Mouse (Mus musculus) CH12.LX (cell line): ENCODE data around the gene P4ha2. TPM values are rescaled to one million over a fixed set of nuclear protein-coding genes. Genes with fewer than 3 reads are reported as not detected.

Experiments used
- DNase-seq: peaks from one replicate; pipeline ENCODE4 v3.0.0-alpha.2; 2013; ENCODE audit errors: extremely low read depth
- H3K27ac ChIP-seq: 2 replicates; pipeline ENCODE4 v1.5.1; 2012; ENCODE audit warnings: low read depth, mild to moderate bottlenecking, control low read depth, moderate library complexity; ENCODE audit not compliant: insufficient read depth
- H3K27me3 ChIP-seq: replicated peaks from 2 replicates; pipeline ENCODE3; 2012; ENCODE audit warnings: inconsistent platforms
- H3K36me3 ChIP-seq, 2 experiments: replicated peaks in 1 of 2; 2 replicates each; pipeline versions ENCODE3 to v1.6.1; 2012; ENCODE audit warnings: inconsistent platforms in 1 of 2, low read length in 1 of 2, mild to moderate bottlenecking in 1 of 2, mixed read lengths in 1 of 2, moderate library complexity in 1 of 2; ENCODE audit not compliant: control insufficient read depth in 1 of 2, insufficient read depth in 1 of 2
- H3K4me1 ChIP-seq, 2 experiments: 2 replicates each; pipeline ENCODE4 v1.6.1; 2012; ENCODE audit warnings: inconsistent platforms in 1 of 2, moderate library complexity in 1 of 2; ENCODE audit not compliant: insufficient read depth in 2 of 2, control insufficient read depth in 1 of 2
- H3K4me2 ChIP-seq: 2 replicates; pipeline ENCODE4 v1.6.1; 2012; ENCODE audit warnings: low read depth, mild to moderate bottlenecking, control low read depth; ENCODE audit not compliant: poor library complexity, insufficient read depth, severe bottlenecking
- H3K4me3 ChIP-seq, 3 experiments: fragments of 150-350 bp in 1 of 3; sonication (generic) in 1 of 3; replicated peaks in 1 of 3; 2 replicates each; pipeline versions ENCODE3 to v1.5.1; 2011 to 2012; ENCODE audit warnings: low read depth in 2 of 3, low read length in 2 of 3, mild to moderate bottlenecking in 2 of 3, moderate library complexity in 2 of 3, control low read depth in 1 of 3, improper control_type of control experiment in 1 of 3, inconsistent platforms in 1 of 3, mixed read lengths in 1 of 3; ENCODE audit not compliant: poor library complexity in 1 of 3
- H3K79me2 ChIP-seq: replicated peaks from 2 replicates; pipeline ENCODE4 v1.6.1; 2012; ENCODE audit warnings: mild to moderate bottlenecking, moderate library complexity; ENCODE audit not compliant: control insufficient read depth, poor library complexity, insufficient read depth, severe bottlenecking; ENCODE audit errors: extremely low read depth
- H3K9ac ChIP-seq: 2 replicates; pipeline ENCODE4 v1.6.1; 2012; ENCODE audit warnings: low read depth, mild to moderate bottlenecking, control low read depth, moderate library complexity; ENCODE audit not compliant: insufficient read depth
- H3K9me3 ChIP-seq: replicated peaks from 2 replicates; pipeline ENCODE3; 2012; ENCODE audit warnings: low read length, inconsistent platforms, mixed read lengths
- CHD1 ChIP-seq: IDR thresholded peaks from 2 replicates; pipeline ENCODE4 v1.6.1; 2012; ENCODE audit warnings: low read depth, low read length, improper control_type of control experiment, inconsistent platforms
- CTCF ChIP-seq, 2 experiments: IDR thresholded peaks in 1 of 2; conservative IDR thresholded peaks in 1 of 2; 2 replicates each; pipeline ENCODE4 v1.5.1; 2011 to 2012; ENCODE audit warnings: low read depth in 2 of 2, low read length in 2 of 2, improper control_type of control experiment in 1 of 2, inconsistent platforms in 1 of 2, mild to moderate bottlenecking in 1 of 2, moderate library complexity in 1 of 2
- E2F4 ChIP-seq: IDR thresholded peaks from 2 replicates; pipeline ENCODE4 v1.6.1; 2011; ENCODE audit warnings: low read depth, low read length, improper control_type of control experiment; ENCODE audit not compliant: insufficient replicate concordance
- ELF1 ChIP-seq: IDR thresholded peaks from 2 replicates; pipeline ENCODE4 v1.6.1; 2014; ENCODE audit warnings: low read depth, mild to moderate bottlenecking, inconsistent platforms, low read length, improper control_type of control experiment
- ETS1 ChIP-seq: conservative IDR thresholded peaks from 2 replicates; pipeline ENCODE4 v1.6.1; 2012; ENCODE audit warnings: low read depth, mild to moderate bottlenecking, inconsistent platforms, low read length, improper control_type of control experiment, moderate library complexity
- HCFC1 ChIP-seq: IDR thresholded peaks from 2 replicates; pipeline ENCODE4 v1.6.1; 2012; ENCODE audit warnings: low read depth, mild to moderate bottlenecking, inconsistent platforms, low read length, improper control_type of control experiment
- IRF4 ChIP-seq: IDR thresholded peaks from 2 replicates; pipeline ENCODE4 v1.6.1; 2014; ENCODE audit warnings: low read depth, mild to moderate bottlenecking, inconsistent platforms, low read length, improper control_type of control experiment
- JUN ChIP-seq: IDR thresholded peaks from 2 replicates; pipeline ENCODE4 v1.6.1; 2011; ENCODE audit warnings: low read depth, mild to moderate bottlenecking, low read length, improper control_type of control experiment, moderate library complexity; ENCODE audit not compliant: insufficient read depth
- MAZ ChIP-seq: IDR thresholded peaks from 2 replicates; pipeline ENCODE4 v1.6.1; 2012; ENCODE audit warnings: low read depth, mild to moderate bottlenecking, inconsistent platforms, low read length, improper control_type of control experiment, moderate library complexity
- MEF2A ChIP-seq: IDR thresholded peaks from 2 replicates; pipeline ENCODE4 v1.6.1; 2014; ENCODE audit warnings: low read depth, mild to moderate bottlenecking, inconsistent platforms, low read length, improper control_type of control experiment, borderline replicate concordance
- MXI1 ChIP-seq: IDR thresholded peaks from 2 replicates; pipeline ENCODE4 v1.6.1; 2011; ENCODE audit warnings: mild to moderate bottlenecking, low read depth, low read length, improper control_type of control experiment
- NELFE ChIP-seq: IDR thresholded peaks from 2 replicates; pipeline ENCODE4 v1.6.1; 2011; ENCODE audit warnings: low read depth, low read length, improper control_type of control experiment
- NRF1 ChIP-seq: IDR thresholded peaks from 2 replicates; pipeline ENCODE4 v1.6.1; 2014; ENCODE audit warnings: low read depth, mild to moderate bottlenecking, inconsistent platforms, low read length, improper control_type of control experiment, moderate library complexity
- PAX5 ChIP-seq: IDR thresholded peaks from 2 replicates; pipeline ENCODE4 v1.6.1; 2012; ENCODE audit warnings: low read length, inconsistent platforms, mixed read lengths
- RAD21 ChIP-seq: IDR thresholded peaks from 2 replicates; pipeline ENCODE4 v1.6.1; 2011; ENCODE audit warnings: low read depth, mild to moderate bottlenecking, low read length, improper control_type of control experiment, moderate library complexity
- SMC3 ChIP-seq: IDR thresholded peaks from 2 replicates; pipeline ENCODE4 v1.6.1; 2011; ENCODE audit warnings: low read depth, low read length, improper control_type of control experiment
- USF1 ChIP-seq: IDR thresholded peaks from 2 replicates; pipeline ENCODE4 v1.6.1; 2014; ENCODE audit warnings: low read depth, mild to moderate bottlenecking, inconsistent platforms, low read length, improper control_type of control experiment
- USF2 ChIP-seq: conservative IDR thresholded peaks from 2 replicates; pipeline ENCODE4 v1.6.1; 2011; ENCODE audit warnings: low read depth, low read length, improper control_type of control experiment
- ZC3H11A ChIP-seq: IDR thresholded peaks from 2 replicates; pipeline ENCODE4 v1.6.1; 2012; ENCODE audit warnings: low read depth, mild to moderate bottlenecking, inconsistent platforms, low read length, improper control_type of control experiment
- ZNF384 ChIP-seq: IDR thresholded peaks from 2 replicates; pipeline ENCODE4 v1.6.1; 2012; ENCODE audit warnings: low read depth, low read length, improper control_type of control experiment, inconsistent platforms
- dilution Hi-C: fragments of 300-500 bp; cut with MboI; formaldehyde crosslinking; loops from 2 replicates; pipeline ENCODE4 v1.14.3; 2020; ENCODE audit warnings: low sequenced_read_pairs; ENCODE audit not compliant: extremely low pct_unique_long_range_greater_than_20kb, extremely low pct_ligation_motif_present
- in situ Hi-C: fragments of 300-500 bp; cut with MboI; formaldehyde crosslinking; loops from 3 replicates; pipeline ENCODE4 v1.14.3; 2019; ENCODE audit warnings: low sequenced_read_pairs, low pct_ligation_motif_present, low pct_unique_long_range_greater_than_20kb, mixed read lengths
- polyA plus RNA-seq: library from polyadenylated mRNA; unstranded; fragments of >175 nt; gene quantifications from 2 replicates; pipeline ENCODE4 v1.2.1, GENCODE M21; 2012; ENCODE audit warnings: low read depth; ENCODE audit not compliant: insufficient read length
- total RNA-seq, 2 experiments: library from RNA; depleted of rRNA; stranded (reverse); fragments of 300-350 nt in 1 of 2; fragments of >200 nt in 1 of 2; gene quantifications; 2 replicates each; pipeline ENCODE4 v1.2.3; 2012 to 2014

P4ha2 gene
- total and polyA plus RNA-seq, 3 experiments: 3.6 to 10.0 (median 7.9) TPM

- peaks cover 13 to 27% of the 10 kb centered on the region in 2 experiments for H3K4me1 ChIP-seq
- H3K4me3 ChIP-seq: peak overlapping the region in 1 of 3 experiments; percentile 5
- no peaks in the 10 kb centered on the region for H3K36me3 ChIP-seq
- H3K9ac ChIP-seq: no peak overlapping the region; the same call in 1 of the 2 replicates
- no peak for TF ChIP-seq JUN
- TF ChIP-seq CTCF (conservative IDR thresholded peaks at IDR 0.05 in 1 of 2, IDR thresholded peaks at IDR 0.05 in 1 of 2; ENCODE audit: low read depth in 2 of 2, low read length in 2 of 2): peak; percentile 36 to 99; a peak in 3 of 4 replicates
- peak; percentile 26; the same call in 1 of the 2 replicates for TF ChIP-seq MXI1
- TF ChIP-seq USF1: no peak
- peak; percentile 26; the same call in 1 of the 2 replicates for TF ChIP-seq MAZ
- peak; percentile 98 for TF ChIP-seq RAD21
- TF ChIP-seq IRF4: peak; percentile 20; the same call in 1 of the 2 replicates
- TF ChIP-seq ELF1: 0 out of 2 replicates have a peak, but pooled peaks have one; percentile 31
- TF ChIP-seq ZC3H11A: peak; percentile 97
- TF ChIP-seq MEF2A: 0 out of 2 replicates have a peak, but pooled peaks have one; percentile 54
- TF ChIP-seq PAX5: no peak
- peak; percentile 54; the same call in 1 of the 2 replicates for TF ChIP-seq NELFE
- peak; percentile 99 for TF ChIP-seq SMC3
- TF ChIP-seq, all 38 proteins: peak for 10
- Histone ChIP-seq H3K9me3 (no peaks in the 10 kb centered on the region), H3K79me2 (no peaks in the 10 kb centered on the region), H3K27ac (no peak overlapping the region), H3K4me2 (peak overlapping the region; percentile 49), H3K27me3 (no peaks in the 10 kb centered on the region)
- peak; percentile 66 for DNase-seq
- dilution Hi-C loops (no loop called here), in situ Hi-C loops (no loop called here)
Measured at GRCm38 (mm10) chr11:54122416-54123264, 22.7 kb downstream of the P4ha2 start.

- no peaks in the 10 kb centered on the region for H3K79me2 ChIP-seq
- H3K9me3 ChIP-seq: no peaks in the 10 kb centered on the region
- TF ChIP-seq USF2: no peak
- no peak for TF ChIP-seq CHD1
- TF ChIP-seq E2F4: no peak
- TF ChIP-seq CTCF (conservative IDR thresholded peaks at IDR 0.05 in 1 of 2, IDR thresholded peaks at IDR 0.05 in 1 of 2; ENCODE audit: low read depth in 2 of 2, low read length in 2 of 2): no peak
- no peak for TF ChIP-seq IRF4
- TF ChIP-seq SMC3: no peak
- no peak for TF ChIP-seq NRF1
- no peak for TF ChIP-seq ZNF384
- no peak for TF ChIP-seq HCFC1
- TF ChIP-seq ETS1: no peak
- H3K4me2 ChIP-seq: no peak overlapping the region
- H3K27ac ChIP-seq: no peak overlapping the region
- no peaks in the 10 kb centered on the region for H3K36me3 ChIP-seq
- H3K9ac ChIP-seq: no peak overlapping the region
- no peak for DNase-seq
- no peak overlapping the region for H3K4me3 ChIP-seq
- in situ Hi-C loops (no loop called here), dilution Hi-C loops (no loop called here)
- no peaks in the 10 kb centered on the region for H3K27me3 ChIP-seq
- H3K4me1 ChIP-seq: peaks cover 12 to 29% of the 10 kb centered on the region in 2 experiments
Measured at GRCm38 (mm10) chr11:54125982-54126648, 26.2 kb downstream of the P4ha2 start.
